Mouse (Mus musculus): ENCODE data around the gene Ppp4r3a.

Gene Ppp4r3a

GRCm38 (mm10) chr12:101012197-101013077, 71.1 kb downstream of the Ppp4r3a start:
- DNase-seq (ENCODE audit: low spot score), result no peak

- no peak for DNase-seq (ENCODE audit: low spot score)
These were observed 72.5 kb downstream of the Ppp4r3a start for GRCm38 (mm10) chr12:101011017-101011416.

GRCm38 (mm10) chr12:101010148-101010920, 73.2 kb downstream of the Ppp4r3a start:
- no peak for DNase-seq (ENCODE audit: low spot score)

- DNase-seq (ENCODE audit: low spot score), result no peak
These were observed 74.3 kb downstream of the Ppp4r3a start for GRCm38 (mm10) chr12:101009225-101009624.

- DNase-seq (ENCODE audit: low spot score), result no peak
These were observed 74.9 kb downstream of the Ppp4r3a start for GRCm38 (mm10) chr12:101008648-101009047.

DNA sequence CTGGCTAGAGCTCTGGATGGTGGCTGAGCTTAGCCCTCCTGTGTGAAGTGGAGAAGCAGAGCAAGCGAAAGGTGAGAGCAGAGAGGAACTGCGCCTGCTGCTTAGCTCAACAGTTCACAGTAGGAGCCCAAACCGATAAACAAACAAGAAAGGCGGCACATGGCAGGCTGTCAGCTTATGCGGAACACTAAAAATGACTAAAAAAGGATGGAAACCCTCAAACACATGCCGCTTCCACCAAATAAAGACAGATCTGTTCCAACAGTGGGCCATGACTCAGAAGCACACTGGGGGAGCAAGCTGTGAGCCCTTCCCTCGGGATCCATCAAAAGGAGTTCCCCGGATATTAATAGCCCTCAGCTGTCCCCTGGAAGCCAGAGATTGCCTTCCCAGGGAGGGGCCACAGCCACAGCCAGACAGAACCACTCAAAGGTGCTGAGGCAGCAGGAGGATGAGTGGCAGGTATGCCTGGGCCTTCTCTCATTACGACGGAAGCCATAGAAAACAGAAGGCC, 75.5 kb downstream of the Ppp4r3a start:
- peak; percentile 71 for DNase-seq (ENCODE audit: low spot score)

GRCm38 (mm10) chr12:101007427-101007826, 76.1 kb downstream of the Ppp4r3a start:
- DNase-seq (ENCODE audit: low spot score), result no peak

- DNase-seq (ENCODE audit: low spot score), result no peak
These were observed 77.7 kb downstream of the Ppp4r3a start for GRCm38 (mm10) chr12:101005665-101006420.

DNA sequence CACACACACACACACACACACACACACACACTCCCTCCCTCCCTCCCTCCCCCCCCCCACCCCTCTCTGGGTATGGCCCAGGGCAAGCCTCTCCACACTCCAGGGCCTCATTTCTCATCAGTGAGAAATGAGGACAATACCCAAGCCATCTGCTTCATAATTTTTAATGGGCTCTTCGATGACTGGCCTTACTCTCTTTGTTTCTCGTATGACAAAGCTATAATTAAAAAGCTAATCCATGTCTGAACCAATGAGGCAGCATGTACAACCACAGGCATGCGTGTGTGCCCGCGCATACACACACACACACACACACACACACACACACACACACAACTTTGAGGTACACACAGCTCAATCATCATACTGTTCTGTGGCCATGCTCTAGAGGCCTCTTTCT, 78.5 kb downstream of the Ppp4r3a start:
- DNase-seq (ENCODE audit: low spot score), result no peak

DNA sequence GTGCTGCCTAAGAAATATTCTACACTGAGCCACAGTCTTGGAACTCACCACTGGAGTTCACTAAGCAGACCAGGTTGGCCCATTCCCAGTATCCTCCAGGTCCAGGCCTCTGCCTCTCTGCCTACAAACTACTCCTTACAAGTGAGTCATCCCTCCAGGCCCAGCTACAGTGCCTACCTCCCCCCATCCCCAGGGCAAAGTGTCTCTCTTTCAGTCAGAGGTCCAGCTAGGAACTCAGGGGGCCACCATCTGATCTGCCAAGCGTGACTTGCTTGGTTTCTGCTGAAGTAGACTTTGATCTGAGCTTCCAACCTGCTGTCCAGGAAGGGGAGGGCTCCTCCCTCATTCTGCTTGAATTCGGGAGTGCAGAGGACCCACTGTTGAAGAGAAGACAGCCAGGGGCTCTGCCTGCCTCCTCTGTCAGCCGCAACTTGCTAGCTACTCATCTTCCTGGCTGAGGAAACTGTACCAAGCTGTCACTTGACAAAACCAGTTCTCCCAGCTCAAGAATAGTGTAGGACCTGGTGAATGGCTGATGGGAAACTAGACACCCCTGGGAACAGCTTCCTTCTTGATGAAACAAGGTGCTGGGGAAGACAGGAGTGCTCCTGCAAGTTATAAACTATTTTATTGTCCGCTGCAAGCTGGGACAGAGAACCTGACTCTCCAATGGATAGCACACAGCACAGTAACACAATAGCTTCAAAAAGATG, 80.5 kb downstream of the Ppp4r3a start:
- no peak for DNase-seq (ENCODE audit: low spot score)

DNA sequence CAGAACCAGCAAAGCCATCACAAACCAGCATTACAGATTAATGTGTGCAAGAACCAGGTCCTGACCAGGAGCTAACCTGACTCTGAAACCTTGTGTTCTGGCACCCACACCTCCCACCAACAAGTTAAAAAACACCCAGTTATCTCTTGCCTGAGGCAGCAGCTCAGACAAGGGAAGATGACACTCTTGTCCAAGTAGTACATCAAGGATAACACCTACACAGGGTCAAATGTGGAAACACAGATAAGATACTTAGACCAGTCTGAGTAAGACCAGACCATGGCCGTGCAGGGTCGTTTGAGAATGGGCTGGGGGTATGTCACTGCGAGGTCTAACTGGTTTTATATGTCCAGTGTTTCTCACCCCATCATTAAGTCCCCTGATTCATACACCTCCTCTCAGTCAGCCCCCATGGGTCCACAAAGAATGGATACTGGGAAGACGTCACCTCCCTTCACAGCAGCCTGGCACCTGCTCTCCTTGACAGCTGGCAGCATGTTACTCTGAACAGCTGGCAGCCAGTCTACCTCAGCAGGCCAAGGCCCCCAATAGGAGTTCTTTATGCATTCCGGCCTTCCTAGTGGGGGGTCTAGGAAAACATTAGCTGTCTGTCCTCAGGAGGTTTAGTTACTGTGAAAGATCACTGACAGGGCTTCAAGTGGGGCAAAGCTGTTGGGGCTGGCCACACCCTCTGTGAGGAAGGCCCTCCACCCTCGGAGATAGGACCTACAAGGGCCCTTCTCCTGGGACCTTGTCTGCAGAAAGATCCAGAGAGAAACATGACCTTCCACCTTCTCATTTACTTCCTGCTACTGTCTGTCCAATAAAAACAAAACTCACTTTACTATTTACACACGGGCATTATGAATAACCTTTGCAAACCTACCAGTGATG, 84.2 kb downstream of the Ppp4r3a start:
- DNase-seq (ENCODE audit: low spot score), result no peak

GRCm38 (mm10) chr12:100998564-100998962, 84.9 kb downstream of the Ppp4r3a start:
- DNase-seq (ENCODE audit: low spot score), result no peak

GRCm38 (mm10) chr12:100997830-100998563, 85.5 kb downstream of the Ppp4r3a start:
- DNase-seq (ENCODE audit: low spot score), result no peak

DNA sequence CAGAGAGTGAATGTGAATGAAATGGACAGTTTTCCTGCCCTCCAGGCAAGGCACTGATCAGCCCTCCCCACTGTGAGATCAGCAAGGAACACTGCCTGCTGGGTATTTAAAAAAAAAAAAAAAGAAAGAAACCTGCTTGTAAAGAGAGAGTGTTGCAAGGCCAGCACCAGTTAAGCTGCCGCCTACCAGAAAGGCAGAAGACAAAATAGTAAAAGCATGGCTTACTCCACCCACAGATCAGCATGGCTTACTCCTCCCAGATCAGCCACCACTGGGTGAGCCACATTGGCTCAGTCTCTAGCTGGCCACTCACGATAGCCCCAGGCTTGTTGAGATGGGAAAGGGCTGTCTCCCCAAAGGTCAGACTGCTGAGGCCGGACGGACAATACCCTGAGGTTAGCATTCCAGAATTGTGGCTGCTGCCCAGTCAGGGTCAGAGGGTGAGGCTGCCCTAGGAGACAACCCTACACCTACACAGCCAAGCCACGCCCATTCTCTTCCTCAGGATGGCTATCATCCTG, 87.1 kb downstream of the Ppp4r3a start:
- DNase-seq (ENCODE audit: low spot score), result no peak

- DNase-seq (ENCODE audit: low spot score), result no peak
These were observed 87.7 kb downstream of the Ppp4r3a start for GRCm38 (mm10) chr12:100995607-100996377.

- no peak for DNase-seq (ENCODE audit: low spot score)
These were observed 89.1 kb downstream of the Ppp4r3a start for GRCm38 (mm10) chr12:100994140-100995015.

- no peak for DNase-seq (ENCODE audit: low spot score)
These were observed 90.4 kb downstream of the Ppp4r3a start for GRCm38 (mm10) chr12:100993146-100993545.

DNA sequence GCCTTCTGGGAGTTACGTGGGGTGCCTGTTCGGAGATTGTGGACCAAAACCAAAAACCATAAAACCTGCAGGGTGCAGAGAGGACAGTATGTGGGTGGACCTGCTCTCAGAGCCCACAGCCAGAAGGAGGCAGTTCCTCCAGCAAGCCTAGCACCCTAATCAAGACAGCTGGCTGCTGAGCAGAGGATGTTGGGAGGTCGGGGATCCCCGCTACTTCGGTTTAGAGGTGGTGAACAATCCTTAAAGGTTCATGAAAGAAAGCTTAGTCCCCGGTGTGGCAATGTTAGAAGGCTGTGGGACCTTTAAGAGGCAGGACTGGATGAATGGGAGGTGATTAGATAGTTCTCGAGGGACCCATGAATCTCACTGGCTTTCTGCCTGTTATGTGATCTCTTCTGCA, 91.0 kb downstream of the Ppp4r3a start:
- no peak for DNase-seq (ENCODE audit: low spot score)
